Mouse (Mus musculus): ENCODE measurements around the gene Rpgr.

Rpgr gene

GRCm38 (mm10) chrX:10216410-10216949 lies at the start of gene Rpgr:
Gene Rpgr (minus strand): TSS chrX:10216920.
- DNase-seq (ENCODE audit: low spot score), result peak; percentile 52

GRCm38 (mm10) chrX:10258260-10258659 lies 41.5 kb upstream of the Rpgr start:
- DNase-seq (ENCODE audit: low spot score), result no peak

GRCm38 (mm10) chrX:10257774-10258173 lies 41.1 kb upstream of the Rpgr start:
- no peak for DNase-seq (ENCODE audit: low spot score)

- DNase-seq (ENCODE audit: low spot score), result no peak
Measured at GRCm38 (mm10) chrX:10251852-10252504, 35.3 kb upstream of the Rpgr start, which contains the start of gene Otc. Gene Otc (plus strand): TSS chrX:10252305.

- DNase-seq (ENCODE audit: low spot score), result no peak
Measured at GRCm38 (mm10) chrX:10251357-10251756, 34.6 kb upstream of the Rpgr start.

GRCm38 (mm10) chrX:10243916-10244315 lies 27.2 kb upstream of the Rpgr start:
- DNase-seq (ENCODE audit: low spot score), result no peak

GRCm38 (mm10) chrX:10239515-10239914 lies 22.8 kb upstream of the Rpgr start:
- DNase-seq (ENCODE audit: low spot score), result no peak

GRCm38 (mm10) chrX:10234617-10235016 lies 17.9 kb upstream of the Rpgr start:
- DNase-seq (ENCODE audit: low spot score), result no peak

GRCm38 (mm10) chrX:10233051-10233450 lies 16.3 kb upstream of the Rpgr start:
- no peak for DNase-seq (ENCODE audit: low spot score)

- DNase-seq (ENCODE audit: low spot score), result no peak
Measured at GRCm38 (mm10) chrX:10219281-10219680, 2.6 kb upstream of the Rpgr start.

- no peak for DNase-seq (ENCODE audit: low spot score)
Measured at GRCm38 (mm10) chrX:10215972-10216371, 748 bp downstream of the Rpgr start.

- DNase-seq (ENCODE audit: low spot score), result no peak
Measured at GRCm38 (mm10) chrX:10205937-10206336, 10.8 kb downstream of the Rpgr start.

- no peak for DNase-seq (ENCODE audit: low spot score)
Measured at GRCm38 (mm10) chrX:10201289-10201688, 15.4 kb downstream of the Rpgr start.

- DNase-seq (ENCODE audit: low spot score), result no peak
Measured at GRCm38 (mm10) chrX:10152390-10152789, 64.3 kb downstream of the Rpgr start.

GRCm38 (mm10) chrX:10117065-10117719 lies 99.5 kb downstream of the Rpgr start, which contains the start of gene Srpx:
Gene Srpx (minus strand): TSS chrX:10117709.
- DNase-seq (ENCODE audit: low spot score), result no peak

GRCm38 (mm10) chrX:10115780-10116179 lies 100.9 kb downstream of the Rpgr start:
- no peak for DNase-seq (ENCODE audit: low spot score)

- no peak for DNase-seq (ENCODE audit: low spot score)
Measured at GRCm38 (mm10) chrX:10110736-10111135, 106.0 kb downstream of the Rpgr start.

- no peak for DNase-seq (ENCODE audit: low spot score)
Measured at GRCm38 (mm10) chrX:10108558-10108957, 108.2 kb downstream of the Rpgr start.

- no peak for DNase-seq (ENCODE audit: low spot score)
Measured at GRCm38 (mm10) chrX:10105475-10105874, 111.2 kb downstream of the Rpgr start.

- no peak for DNase-seq (ENCODE audit: low spot score)
Measured at GRCm38 (mm10) chrX:10102739-10103138, 114.0 kb downstream of the Rpgr start.

- no peak for DNase-seq (ENCODE audit: low spot score)
Measured at GRCm38 (mm10) chrX:10095797-10096196, 120.9 kb downstream of the Rpgr start.

- DNase-seq (ENCODE audit: low spot score), result no peak
Measured at GRCm38 (mm10) chrX:10080385-10080784, 136.3 kb downstream of the Rpgr start.

- DNase-seq (ENCODE audit: low spot score), result no peak
Measured at GRCm38 (mm10) chrX:10079981-10080380, 136.7 kb downstream of the Rpgr start.
